7 mouse cellular contexts compared by ENCODE assay signal in genomic region chr4:120247412-120247811, GRCm38 (mm10). TPM values are rescaled to one million over a fixed set of nuclear protein-coding genes. Genes with fewer than 3 reads are reported as not detected.
DNase-seq lines count a peak whose midpoint lies in the region; ATAC-seq lines count a peak whose summit lies in the region.

No protein-coding gene starts in this region.

- 16% methylated on average over 5 of the region's 5 CpGs for WGBS in kidney, embryonic 14.5 days
- WGBS in neural tube, embryonic 15.5 days = 26% methylated on average over 5 of the region's 5 CpGs

- no peaks in the 10 kb centered on the region for H3K36me3 ChIP-seq in kidney, embryonic 14.5 days (ENCODE audit: control insufficient read depth, insufficient read depth, low read length)
- H3K36me3 ChIP-seq in neural tube, embryonic 15.5 days = no peaks in the 10 kb centered on the region

- no peak overlapping the region for H3K9ac ChIP-seq in kidney, embryonic 14.5 days (ENCODE audit: low read depth, low read length)
- no peak overlapping the region for H3K9ac ChIP-seq in neural tube, embryonic 15.5 days (replicated peaks)

- H3K9me3 ChIP-seq in kidney, embryonic 14.5 days (ENCODE audit: control insufficient read depth, low read length) = no peaks in the 10 kb centered on the region
- no peaks in the 10 kb centered on the region for H3K9me3 ChIP-seq in neural tube, embryonic 15.5 days (replicated peaks)

- H3K4me2 ChIP-seq in kidney, embryonic 14.5 days (replicated peaks; ENCODE audit: low read depth, low read length) = no peak overlapping the region
- no peak overlapping the region for H3K4me2 ChIP-seq in neural tube, embryonic 15.5 days

- H3K4me3 ChIP-seq in kidney, embryonic 14.5 days (ENCODE audit: low read length) = no peak overlapping the region
- H3K4me3 ChIP-seq in neural tube, embryonic 15.5 days (replicated peaks) = no peak overlapping the region

- H3K27ac ChIP-seq in kidney, embryonic 14.5 days (ENCODE audit: low read depth, low read length) = no peak overlapping the region
- H3K27ac ChIP-seq in neural tube, embryonic 15.5 days (replicated peaks) = 0 out of 2 replicates have a peak overlapping the region, but pooled peaks have one; percentile 13

- peaks cover 5% of the 10 kb centered on the region; the same call in 1 of the 2 replicates for H3K27me3 ChIP-seq in kidney, embryonic 14.5 days (ENCODE audit: control insufficient read depth, insufficient read depth, low read length)
- no peaks in the 10 kb centered on the region for H3K27me3 ChIP-seq in neural tube, embryonic 15.5 days (replicated peaks)

- peak; percentile 97 for DNase-seq in adipocyte (ENCODE audit: low spot score)
- peak; percentile 61 to 70 for DNase-seq in adrenal gland, postnatal 36 days
- peak; percentile 85 to 90 for DNase-seq in heart, adult 9 months (ENCODE audit: low spot score in 2 of 2)
- DNase-seq in left cerebral cortex, postnatal 36 days (ENCODE audit: low spot score in 2 of 2) = no peak
- DNase-seq in thymus, postnatal 0 days (ENCODE audit: low spot score) = no peak

- intact Hi-C loops in left cerebral cortex, postnatal 36 days (cut with DNase I) = loop anchor here (5.0 kb wide), 1 partner anchor 40 kb away; the partner anchor contains the start of gene Foxo6

- ATAC-seq in kidney, embryonic 14.5 days (ENCODE audit: low FRiP score, low TSS enrichment) = peak; percentile 47; the same call in 1 of the 2 replicates
- ATAC-seq in neural tube, embryonic 15.5 days (ENCODE audit: low FRiP score) = no peak

- peaks cover 22% of the 10 kb centered on the region for H3K4me1 ChIP-seq in kidney, embryonic 14.5 days (ENCODE audit: control insufficient read depth, insufficient read depth, low read length)
- H3K4me1 ChIP-seq in neural tube, embryonic 15.5 days = peaks cover 53% of the 10 kb centered on the region

RNA-seq across cellular contexts. Expression of gene Foxo6, which starts 39.7 kb away (rescaled TPM):
- 1 to 10 TPM in 1 of 2 experiments, under 1 TPM in 1; 0.76 to 1.2 TPM for total RNA-seq in adrenal gland, postnatal 36 days (2021)
- polyA plus RNA-seq in kidney, embryonic 14.5 days (2014; fragmentation: Nextera tagmentation; extraction: Ambion mirVana) = 0.15 and 0.23 TPM in 2 replicates
- 0.63 and 1.0 TPM in 2 replicates for polyA plus RNA-seq in neural tube, embryonic 15.5 days (2015; fragmentation: Nextera tagmentation; extraction: Ambion mirVana)
- 10 to 100 TPM; 12.4 to 15.8 TPM for total RNA-seq in left cerebral cortex, postnatal 36 days (2021)
- not detected in 2 replicates for polyA plus RNA-seq in thymus, postnatal 0 days (2015; fragmentation: Nextera tagmentation; extraction: Ambion mirVana)

Comparison
In these comparisons a context has a peak if more than half of its experiments do, and no peak if none do; other contexts are left out.
1. DNase-seq: peak in adipocyte (single experiment), adrenal gland, postnatal 36 days (2 of 2) and heart, adult 9 months (2 of 2); none in left cerebral cortex, postnatal 36 days (0 of 2) and thymus, postnatal 0 days (single experiment).